Mouse (Mus musculus): ENCODE results near the gene Ift43.
A peak's percentile ranks its signal among the peaks of the same experiment; 100 is the strongest.

Gene Ift43

DNA sequence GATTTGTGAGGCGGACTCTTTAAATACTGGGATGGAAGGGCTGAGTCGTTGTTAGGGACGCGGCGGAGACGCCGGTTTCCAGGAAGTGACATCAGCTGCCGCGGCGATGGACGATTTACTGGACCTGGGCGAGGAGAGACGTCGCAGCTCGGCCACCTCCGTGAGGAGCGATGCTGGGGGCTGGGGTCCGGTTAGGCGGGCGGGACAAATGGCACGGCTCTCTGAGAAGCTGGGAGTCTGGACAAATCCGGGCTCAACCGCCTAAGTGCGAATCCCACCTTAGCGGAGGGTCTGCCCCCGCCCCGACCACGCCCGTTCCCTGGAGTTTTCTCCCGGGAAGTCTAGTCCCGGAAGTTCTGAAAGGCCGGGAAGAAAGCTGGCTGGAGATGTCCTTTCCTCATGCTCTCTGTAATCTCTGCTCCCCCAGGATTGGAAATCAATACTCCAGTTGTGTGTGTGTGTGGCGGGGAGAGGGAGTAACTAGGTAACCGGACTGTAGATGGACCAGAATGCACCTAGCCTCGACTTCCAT, at the start of gene Ift43:
Gene Ift43 (plus strand): TSS at position 61 of the 532 bp plus-strand sequence.
- peak within 1 kb of the TSS; percentile 86 for H3K4me3 ChIP-seq (replicated peaks; ENCODE audit: low read length)
- H3K9me3 ChIP-seq (ENCODE audit: low read length): peaks cover 6% of the 10 kb centered on the region; the same call in 1 of the 2 replicates
- peaks cover 9% of the 10 kb centered on the region; the same call in 1 of the 2 replicates for H3K36me3 ChIP-seq (ENCODE audit: insufficient read depth, low read length)
- peaks cover 28% of the 10 kb centered on the region for H3K4me1 ChIP-seq (replicated peaks; ENCODE audit: low read depth, low read length)
- TF ChIP-seq POU5F1 (IDR thresholded peaks at IDR 0.05; ENCODE audit: borderline replicate concordance, low read length) (no peak), CTCF (conservative IDR thresholded peaks at IDR 0.05; ENCODE audit: low read length) (no peak), NANOG (IDR thresholded peaks at IDR 0.05; ENCODE audit: borderline replicate concordance, low read length) (no peak)
- peaks cover 48% of the 10 kb centered on the region for H3K27me3 ChIP-seq (ENCODE audit: insufficient read depth, low read length)

DNA sequence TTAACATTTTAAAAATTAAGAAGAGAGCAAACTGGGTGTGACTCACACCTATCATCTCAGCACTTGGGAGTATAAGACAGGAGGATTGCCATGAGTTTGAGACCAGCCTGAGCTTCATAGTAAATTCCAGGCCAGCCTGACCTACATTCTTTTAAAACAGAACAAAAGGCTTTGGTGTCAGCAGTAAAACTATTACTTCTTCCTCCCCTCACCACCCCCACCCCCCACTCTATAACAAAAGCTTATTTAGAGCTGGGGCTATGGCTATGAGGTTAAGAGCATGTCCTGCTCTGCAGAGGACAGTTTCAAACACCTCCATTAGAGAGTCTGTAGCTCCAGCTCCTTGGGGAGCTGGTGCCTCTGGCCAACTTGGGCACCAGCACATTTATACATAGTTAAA, 46.8 kb upstream of the Ift43 start:
- H3K9me3 ChIP-seq (ENCODE audit: low read length): no peaks in the 10 kb centered on the region
- TF ChIP-seq CTCF (conservative IDR thresholded peaks at IDR 0.05; ENCODE audit: low read length) (no peak), POU5F1 (IDR thresholded peaks at IDR 0.05; ENCODE audit: borderline replicate concordance, low read length) (no peak), NANOG (IDR thresholded peaks at IDR 0.05; ENCODE audit: borderline replicate concordance, low read length) (no peak)
- H3K27me3 ChIP-seq (ENCODE audit: insufficient read depth, low read length): no peaks in the 10 kb centered on the region
- no peak overlapping the region for H3K4me3 ChIP-seq (replicated peaks; ENCODE audit: low read length)
- peaks cover 34% of the 10 kb centered on the region for H3K4me1 ChIP-seq (replicated peaks; ENCODE audit: low read depth, low read length)
- no peaks in the 10 kb centered on the region for H3K36me3 ChIP-seq (ENCODE audit: insufficient read depth, low read length)

DNA sequence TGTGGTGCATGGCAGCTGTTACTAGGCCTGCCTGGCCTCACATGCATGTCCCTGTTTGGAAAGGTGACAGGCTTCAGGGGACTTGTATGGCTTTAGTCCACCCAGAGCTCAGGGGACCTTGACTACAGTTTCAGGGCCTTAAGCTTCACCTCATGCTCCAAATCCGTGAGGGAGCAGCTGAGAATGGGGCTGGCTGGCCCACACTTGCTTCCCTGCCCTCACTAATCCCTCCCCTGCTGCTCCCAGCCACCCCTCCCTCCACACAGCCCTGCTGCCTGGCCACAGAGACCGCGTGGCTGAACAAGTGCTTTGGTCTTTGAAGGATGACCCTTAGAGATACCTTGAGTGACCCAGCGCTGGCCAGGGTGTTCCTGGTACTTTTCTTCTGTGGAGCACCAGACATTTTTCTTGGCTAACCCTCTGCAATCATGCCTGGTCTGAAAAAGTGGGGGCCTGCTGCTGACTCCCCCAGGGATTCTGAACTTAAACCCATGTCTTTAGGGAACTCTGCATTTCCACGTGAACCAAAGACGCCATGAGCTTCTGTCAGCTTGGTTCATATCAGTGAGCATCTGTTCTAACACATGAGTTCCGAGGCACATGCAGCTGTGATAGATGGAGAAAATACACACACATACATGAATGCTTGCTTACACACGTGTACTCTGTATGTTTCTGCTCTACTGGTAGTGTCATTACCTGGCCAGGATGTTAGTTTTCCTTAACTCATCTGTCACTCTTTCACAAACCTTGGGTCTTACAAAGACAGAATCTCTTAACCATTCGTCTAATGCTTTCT, 45.8 kb upstream of the Ift43 start:
- Histone ChIP-seq H3K4me3 (replicated peaks; ENCODE audit: low read length) (no peak overlapping the region), H3K36me3 (ENCODE audit: insufficient read depth, low read length) (no peaks in the 10 kb centered on the region), H3K4me1 (replicated peaks; ENCODE audit: low read depth, low read length) (peaks cover 34% of the 10 kb centered on the region), H3K9me3 (ENCODE audit: low read length) (no peaks in the 10 kb centered on the region), H3K27me3 (ENCODE audit: insufficient read depth, low read length) (no peaks in the 10 kb centered on the region)
- TF ChIP-seq POU5F1 (IDR thresholded peaks at IDR 0.05; ENCODE audit: borderline replicate concordance, low read length) (no peak), NANOG (IDR thresholded peaks at IDR 0.05; ENCODE audit: borderline replicate concordance, low read length) (no peak), CTCF (conservative IDR thresholded peaks at IDR 0.05; ENCODE audit: low read length) (no peak)

DNA sequence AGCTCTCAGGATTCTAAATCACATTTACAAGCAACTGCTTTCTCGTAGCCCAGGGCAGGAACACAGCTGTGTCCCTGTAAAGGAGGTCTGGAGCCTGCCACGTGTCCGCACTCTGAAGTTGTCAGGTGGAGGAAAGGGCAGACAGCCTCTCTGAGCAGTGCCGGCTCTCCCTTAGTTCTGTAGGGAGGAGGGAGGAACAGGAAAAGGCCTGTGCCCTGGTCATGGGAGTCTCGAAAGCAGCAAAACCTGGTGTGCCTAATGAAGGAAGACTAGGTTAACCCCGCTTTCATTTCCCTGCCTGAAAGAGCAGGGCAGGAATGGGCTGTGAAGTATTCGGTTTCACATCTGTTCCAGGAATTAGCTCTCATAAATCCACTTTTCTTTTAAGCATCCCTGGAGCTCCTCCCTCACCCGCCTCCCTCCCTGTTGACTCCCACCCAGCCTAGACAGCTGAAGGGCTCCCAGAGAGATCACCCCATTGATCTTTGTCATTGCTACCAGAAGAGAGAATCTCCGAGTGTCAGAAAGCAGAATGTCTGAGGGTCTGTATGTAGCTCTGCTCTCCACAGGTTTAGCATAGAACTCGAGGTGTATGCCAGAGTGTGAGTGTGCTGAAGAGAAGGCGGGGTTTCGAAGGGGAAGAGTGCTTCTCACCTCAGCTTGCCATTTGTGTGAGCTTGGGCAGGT, 45.0 kb upstream of the Ift43 start:
- Histone ChIP-seq H3K36me3 (ENCODE audit: insufficient read depth, low read length) (no peaks in the 10 kb centered on the region), H3K9me3 (ENCODE audit: low read length) (no peaks in the 10 kb centered on the region), H3K4me3 (replicated peaks; ENCODE audit: low read length) (no peak overlapping the region), H3K4me1 (replicated peaks; ENCODE audit: low read depth, low read length) (peaks cover 33% of the 10 kb centered on the region), H3K27me3 (ENCODE audit: insufficient read depth, low read length) (no peaks in the 10 kb centered on the region)
- TF ChIP-seq CTCF (conservative IDR thresholded peaks at IDR 0.05; ENCODE audit: low read length): no peak

DNA sequence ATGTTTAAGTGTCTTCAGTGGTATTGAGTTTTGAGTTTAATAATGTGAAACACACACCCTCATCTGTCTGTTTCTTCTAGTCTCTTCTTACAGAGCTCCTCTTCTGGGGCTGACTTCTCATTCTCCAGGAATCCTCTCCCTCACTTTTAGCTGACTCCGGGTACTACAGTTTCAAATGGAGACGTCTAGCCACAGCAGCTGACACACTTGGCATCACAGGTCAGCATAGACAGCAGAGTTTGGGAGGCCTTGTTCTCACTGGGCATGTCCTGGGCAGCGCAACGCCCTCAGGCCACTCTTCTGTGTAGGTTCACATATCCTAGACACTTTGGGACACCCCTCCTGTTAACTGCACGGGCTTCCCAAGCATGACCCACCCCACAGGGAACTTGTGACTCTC, 43.3 kb upstream of the Ift43 start:
- peaks cover 4% of the 10 kb centered on the region; the same call in 1 of the 2 replicates for H3K9me3 ChIP-seq (ENCODE audit: low read length)
- TF ChIP-seq POU5F1 (IDR thresholded peaks at IDR 0.05; ENCODE audit: borderline replicate concordance, low read length): no peak
- no peak for TF ChIP-seq NANOG (IDR thresholded peaks at IDR 0.05; ENCODE audit: borderline replicate concordance, low read length)
- peaks cover 22% of the 10 kb centered on the region for H3K4me1 ChIP-seq (replicated peaks; ENCODE audit: low read depth, low read length)
- H3K27me3 ChIP-seq (ENCODE audit: insufficient read depth, low read length): no peaks in the 10 kb centered on the region
- H3K36me3 ChIP-seq (ENCODE audit: insufficient read depth, low read length): no peaks in the 10 kb centered on the region
- H3K4me3 ChIP-seq (replicated peaks; ENCODE audit: low read length): no peak overlapping the region

DNA sequence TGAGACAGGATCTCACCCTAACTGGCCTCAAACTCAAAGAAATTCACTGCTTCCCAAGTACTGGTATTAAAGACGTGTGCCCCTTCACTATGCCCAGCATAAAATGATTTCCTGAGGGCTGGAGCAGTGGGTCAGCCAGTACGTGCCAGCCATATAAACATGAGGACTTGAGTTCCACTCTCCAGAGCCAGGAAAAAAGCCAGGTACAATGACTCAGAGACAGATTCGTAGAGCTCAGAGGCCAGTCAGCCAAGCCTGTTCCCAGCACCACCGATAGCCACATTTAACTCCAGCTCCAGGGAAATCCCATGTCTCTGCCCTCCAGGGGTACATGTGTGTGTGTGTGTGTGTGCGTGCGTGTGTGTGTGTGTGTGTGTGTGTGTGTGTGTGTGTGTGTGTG, 42.6 kb upstream of the Ift43 start:
- H3K27me3 ChIP-seq (ENCODE audit: insufficient read depth, low read length): no peaks in the 10 kb centered on the region
- H3K9me3 ChIP-seq (ENCODE audit: low read length): peaks cover 4% of the 10 kb centered on the region; the same call in 1 of the 2 replicates
- no peak for TF ChIP-seq CTCF (conservative IDR thresholded peaks at IDR 0.05; ENCODE audit: low read length)
- no peak for TF ChIP-seq POU5F1 (IDR thresholded peaks at IDR 0.05; ENCODE audit: borderline replicate concordance, low read length)
- TF ChIP-seq NANOG (IDR thresholded peaks at IDR 0.05; ENCODE audit: borderline replicate concordance, low read length): no peak
- no peaks in the 10 kb centered on the region for H3K36me3 ChIP-seq (ENCODE audit: insufficient read depth, low read length)
- no peak overlapping the region for H3K4me3 ChIP-seq (replicated peaks; ENCODE audit: low read length)
- peaks cover 19% of the 10 kb centered on the region for H3K4me1 ChIP-seq (replicated peaks; ENCODE audit: low read depth, low read length)

DNA sequence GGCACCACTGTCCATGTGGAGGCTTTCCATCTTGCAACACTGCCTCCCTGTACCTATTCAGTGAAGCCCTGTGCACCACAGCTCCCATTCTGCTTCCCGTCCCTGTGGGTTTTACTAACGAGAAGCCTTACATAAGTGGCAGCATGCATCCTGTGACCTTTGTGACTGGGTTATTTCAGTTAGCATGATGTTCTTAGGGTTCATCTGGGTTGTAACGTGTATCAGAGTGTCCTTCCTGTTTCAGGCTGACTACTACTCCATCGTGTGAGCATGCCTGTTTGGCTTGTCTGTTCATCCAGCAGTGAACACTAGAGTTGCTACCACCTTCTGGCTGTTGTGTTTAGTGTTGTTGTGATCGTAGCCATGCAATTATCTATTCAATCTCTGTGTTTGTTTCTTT, 36.2 kb upstream of the Ift43 start:
- H3K9me3 ChIP-seq (ENCODE audit: low read length): peaks cover 4% of the 10 kb centered on the region; the same call in 1 of the 2 replicates
- no peaks in the 10 kb centered on the region for H3K4me1 ChIP-seq (replicated peaks; ENCODE audit: low read depth, low read length)
- no peaks in the 10 kb centered on the region for H3K27me3 ChIP-seq (ENCODE audit: insufficient read depth, low read length)
- no peaks in the 10 kb centered on the region for H3K36me3 ChIP-seq (ENCODE audit: insufficient read depth, low read length)
- TF ChIP-seq POU5F1 (IDR thresholded peaks at IDR 0.05; ENCODE audit: borderline replicate concordance, low read length) (no peak), CTCF (conservative IDR thresholded peaks at IDR 0.05; ENCODE audit: low read length) (no peak), NANOG (IDR thresholded peaks at IDR 0.05; ENCODE audit: borderline replicate concordance, low read length) (no peak)
- no peak overlapping the region for H3K4me3 ChIP-seq (replicated peaks; ENCODE audit: low read length)

DNA sequence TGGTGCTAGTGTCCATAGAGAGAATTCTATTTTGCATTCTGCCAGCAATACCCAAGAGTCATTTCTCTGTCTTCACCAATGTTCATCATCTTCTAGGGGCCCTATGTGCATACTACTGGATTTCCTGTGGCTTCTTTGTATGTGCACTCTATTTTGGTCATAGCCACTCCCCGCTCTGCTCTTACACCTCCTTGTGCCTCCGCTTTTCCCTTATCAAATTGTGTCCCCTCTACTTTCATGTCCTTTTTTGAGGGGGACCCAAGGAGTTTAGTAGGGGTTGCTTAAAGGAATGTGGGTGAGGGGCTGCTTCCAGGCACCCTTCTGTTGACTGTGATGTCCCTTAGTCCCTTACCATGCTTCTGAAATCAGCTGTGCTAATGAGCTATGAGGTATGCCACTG, 35.6 kb upstream of the Ift43 start:
- H3K9me3 ChIP-seq (ENCODE audit: low read length): peaks cover 4% of the 10 kb centered on the region; the same call in 1 of the 2 replicates
- no peak for TF ChIP-seq POU5F1 (IDR thresholded peaks at IDR 0.05; ENCODE audit: borderline replicate concordance, low read length)
- no peak for TF ChIP-seq NANOG (IDR thresholded peaks at IDR 0.05; ENCODE audit: borderline replicate concordance, low read length)
- TF ChIP-seq CTCF (conservative IDR thresholded peaks at IDR 0.05; ENCODE audit: low read length): no peak

More for the DNA sequence above, 35.6 kb upstream of the Ift43 start:
- Histone ChIP-seq H3K36me3 (ENCODE audit: insufficient read depth, low read length) (no peaks in the 10 kb centered on the region), H3K4me1 (replicated peaks; ENCODE audit: low read depth, low read length) (no peaks in the 10 kb centered on the region), H3K4me3 (replicated peaks; ENCODE audit: low read length) (no peak overlapping the region), H3K27me3 (ENCODE audit: insufficient read depth, low read length) (no peaks in the 10 kb centered on the region)
